Mouse (Mus musculus): ENCODE results near the gene Stat4. TPM values are rescaled to one million over a fixed set of nuclear protein-coding genes. Genes with fewer than 3 reads are reported as not detected.
"Not testable (repeated sequence)": the region's sequence is repeated elsewhere in the genome, so short reads cannot be mapped to it uniquely, and the experiment has no call there.

Gene Stat4
- polyA plus RNA-seq, 1 experiment = not detected

DNA sequence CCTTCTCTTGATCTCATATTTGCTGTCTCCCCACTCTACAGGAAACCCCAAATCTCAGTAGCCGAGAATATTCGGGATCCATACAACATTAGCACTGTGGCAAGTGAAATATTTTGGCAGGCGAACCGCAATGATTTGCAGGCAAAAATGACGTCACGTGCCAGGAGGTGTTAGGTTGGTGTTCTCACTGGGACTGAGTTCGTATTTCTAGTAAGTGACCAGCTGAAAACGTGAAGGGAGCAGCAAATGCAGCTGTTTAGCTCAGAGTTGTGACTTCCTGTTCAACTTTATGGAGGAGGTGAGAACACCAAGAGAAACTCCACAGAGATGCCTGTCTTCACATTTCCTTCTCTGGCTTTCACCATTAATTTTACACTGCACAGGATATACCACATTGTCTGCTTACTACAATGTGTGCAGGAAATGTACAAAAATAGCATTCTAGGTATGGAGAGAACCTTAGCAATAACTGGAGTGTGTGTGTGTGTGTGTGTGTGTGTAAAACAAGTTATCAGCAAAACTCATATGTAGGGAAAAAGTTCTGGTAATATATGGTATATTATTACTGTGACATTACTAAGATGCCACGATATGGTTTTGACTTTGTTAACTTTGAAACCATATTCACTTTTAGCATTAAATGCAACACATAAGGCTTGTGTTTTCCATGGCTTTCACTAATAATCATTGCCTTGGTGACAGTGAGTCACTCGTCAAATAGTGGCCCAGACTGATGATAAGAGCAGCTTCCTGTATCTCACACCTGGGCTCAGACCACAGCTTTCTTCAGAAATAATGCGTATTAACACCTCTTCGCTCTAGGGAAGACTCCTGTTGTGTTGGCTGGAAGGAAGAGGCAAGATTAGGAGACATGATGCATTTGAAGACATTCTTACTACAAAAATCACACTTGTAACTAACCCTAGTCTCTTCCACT is 48.1 kb downstream of the Stat4 start:
- H3ac ChIP-seq (ENCODE audit: control insufficient read depth, insufficient read length) = no peak overlapping the region
- TF ChIP-seq MAX (IDR thresholded peaks at IDR 0.05; ENCODE audit: low read depth) (no peak), CEBPB (IDR thresholded peaks at IDR 0.05; ENCODE audit: insufficient read depth, poor library complexity, severe bottlenecking) (no peak)
- no peaks in the 10 kb centered on the region for H3K79me2 ChIP-seq (ENCODE audit: control insufficient read depth, insufficient read depth)
- no peak overlapping the region for H3K4me3 ChIP-seq
- no peaks in the 10 kb centered on the region for H3K36me3 ChIP-seq (ENCODE audit: control insufficient read depth, insufficient read depth)
- H3K4me2 ChIP-seq (ENCODE audit: low read depth) = no peak overlapping the region
- no peaks in the 10 kb centered on the region for H3K27me3 ChIP-seq (ENCODE audit: control insufficient read depth, insufficient read depth, insufficient read length)

DNA sequence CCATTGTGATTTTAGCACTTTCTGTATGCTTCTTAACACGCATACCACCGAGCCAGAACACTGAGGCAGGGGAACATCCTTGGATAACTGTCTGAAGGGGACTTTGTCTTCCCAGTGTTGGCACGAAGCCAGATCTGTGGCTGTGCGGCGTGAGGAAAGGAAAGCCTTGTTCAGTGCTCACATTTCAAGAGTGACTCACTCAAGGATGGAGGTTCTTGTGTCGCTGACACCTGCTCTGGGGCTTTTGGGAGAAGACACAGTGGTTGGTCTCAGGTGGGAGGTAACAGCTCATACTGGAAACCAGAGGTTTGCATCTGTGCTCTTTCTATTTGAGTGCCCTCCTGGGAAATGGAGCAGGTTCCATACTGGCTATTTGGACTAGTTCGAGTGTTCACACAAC is 52.2 kb downstream of the Stat4 start:
- no peaks in the 10 kb centered on the region for H3K79me2 ChIP-seq (ENCODE audit: control insufficient read depth, insufficient read depth)
- H3K4me3 ChIP-seq = no peak overlapping the region
- H3K4me2 ChIP-seq (ENCODE audit: low read depth) = no peak overlapping the region
- no peaks in the 10 kb centered on the region for H3K27me3 ChIP-seq (ENCODE audit: control insufficient read depth, insufficient read depth, insufficient read length)
- no peaks in the 10 kb centered on the region for H3K36me3 ChIP-seq (ENCODE audit: control insufficient read depth, insufficient read depth)
- no peak overlapping the region for H3ac ChIP-seq (ENCODE audit: control insufficient read depth, insufficient read length)
- no peak for TF ChIP-seq CEBPB (IDR thresholded peaks at IDR 0.05; ENCODE audit: insufficient read depth, poor library complexity, severe bottlenecking)
- TF ChIP-seq E2F4 (IDR thresholded peaks at IDR 0.05; ENCODE audit: insufficient read depth) = no peak
- no peak for TF ChIP-seq TCF3 (IDR thresholded peaks at IDR 0.05; ENCODE audit: insufficient read length, low read depth)
- no peak for TF ChIP-seq REST (IDR thresholded peaks at IDR 0.05; ENCODE audit: insufficient read depth, insufficient read length)
- TF ChIP-seq TCF12 (IDR thresholded peaks at IDR 0.05; ENCODE audit: insufficient read depth, poor library complexity, severe bottlenecking) = no peak
- TF ChIP-seq MAX (IDR thresholded peaks at IDR 0.05; ENCODE audit: low read depth) = no peak
- TF ChIP-seq MYOD1 (IDR thresholded peaks at IDR 0.05; ENCODE audit: control insufficient read depth in 1 of 3, insufficient read length in 2 of 3, low read depth in 2 of 3) = no peak
- no peak for TF ChIP-seq MYOG (IDR thresholded peaks at IDR 0.05; ENCODE audit: control insufficient read depth in 1 of 3, insufficient read depth in 1 of 3, insufficient read length in 2 of 3, low read depth in 2 of 3)
- TF ChIP-seq POLR2AphosphoS2 (IDR thresholded peaks at IDR 0.05; ENCODE audit: insufficient read length, low read depth) = no peak
- no peak for TF ChIP-seq SRF (IDR thresholded peaks at IDR 0.05; ENCODE audit: control insufficient read depth, insufficient read length, low read depth)
- no peak for TF ChIP-seq POLR2A (IDR thresholded peaks at IDR 0.05; ENCODE audit: insufficient read length, low read depth)

DNA sequence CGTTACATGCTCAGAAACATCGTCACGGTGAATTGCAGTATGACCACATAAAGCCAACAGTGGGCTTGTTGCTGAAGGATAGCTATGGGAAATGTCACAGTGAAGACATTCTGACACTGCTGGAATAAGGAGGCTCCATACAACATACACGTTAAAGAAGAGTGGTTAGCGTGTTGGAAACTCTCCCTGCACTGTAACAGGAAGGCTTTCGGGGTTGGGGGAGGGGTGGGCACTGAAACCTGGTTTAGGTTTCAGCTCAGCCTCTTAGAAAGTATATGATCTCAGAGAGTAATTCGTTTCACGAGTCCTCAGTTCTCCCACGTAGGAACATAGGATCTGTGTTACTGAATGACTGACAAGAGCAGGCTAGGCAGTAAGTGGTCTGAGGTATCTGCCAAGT is 52.7 kb downstream of the Stat4 start:
- Histone ChIP-seq H3ac (ENCODE audit: control insufficient read depth, insufficient read length) (no peak overlapping the region), H3K79me2 (ENCODE audit: control insufficient read depth, insufficient read depth) (no peaks in the 10 kb centered on the region), H3K4me2 (ENCODE audit: low read depth) (no peak overlapping the region), H3K27me3 (ENCODE audit: control insufficient read depth, insufficient read depth, insufficient read length) (no peaks in the 10 kb centered on the region), H3K36me3 (ENCODE audit: control insufficient read depth, insufficient read depth) (no peaks in the 10 kb centered on the region), H3K4me3 (no peak overlapping the region)
- no peak for TF ChIP-seq REST (IDR thresholded peaks at IDR 0.05; ENCODE audit: insufficient read depth, insufficient read length)
- TF ChIP-seq SRF (IDR thresholded peaks at IDR 0.05; ENCODE audit: control insufficient read depth, insufficient read length, low read depth) = no peak
- no peak for TF ChIP-seq CEBPB (IDR thresholded peaks at IDR 0.05; ENCODE audit: insufficient read depth, poor library complexity, severe bottlenecking)
- TF ChIP-seq TCF12 (IDR thresholded peaks at IDR 0.05; ENCODE audit: insufficient read depth, poor library complexity, severe bottlenecking) = no peak
- TF ChIP-seq MYOD1 (IDR thresholded peaks at IDR 0.05; ENCODE audit: control insufficient read depth in 1 of 3, insufficient read length in 2 of 3, low read depth in 2 of 3) = no peak
- no peak for TF ChIP-seq POLR2A (IDR thresholded peaks at IDR 0.05; ENCODE audit: insufficient read length, low read depth)
- TF ChIP-seq MYOG (IDR thresholded peaks at IDR 0.05; ENCODE audit: control insufficient read depth in 1 of 3, insufficient read depth in 1 of 3, insufficient read length in 2 of 3, low read depth in 2 of 3) = no peak
- no peak for TF ChIP-seq E2F4 (IDR thresholded peaks at IDR 0.05; ENCODE audit: insufficient read depth)
- TF ChIP-seq USF1 (IDR thresholded peaks at IDR 0.05; ENCODE audit: low read depth) = no peak
- no peak for TF ChIP-seq TCF3 (IDR thresholded peaks at IDR 0.05; ENCODE audit: insufficient read length, low read depth)
- TF ChIP-seq POLR2AphosphoS2 (IDR thresholded peaks at IDR 0.05; ENCODE audit: insufficient read length, low read depth) = no peak
- TF ChIP-seq MAX (IDR thresholded peaks at IDR 0.05; ENCODE audit: low read depth) = no peak

DNA sequence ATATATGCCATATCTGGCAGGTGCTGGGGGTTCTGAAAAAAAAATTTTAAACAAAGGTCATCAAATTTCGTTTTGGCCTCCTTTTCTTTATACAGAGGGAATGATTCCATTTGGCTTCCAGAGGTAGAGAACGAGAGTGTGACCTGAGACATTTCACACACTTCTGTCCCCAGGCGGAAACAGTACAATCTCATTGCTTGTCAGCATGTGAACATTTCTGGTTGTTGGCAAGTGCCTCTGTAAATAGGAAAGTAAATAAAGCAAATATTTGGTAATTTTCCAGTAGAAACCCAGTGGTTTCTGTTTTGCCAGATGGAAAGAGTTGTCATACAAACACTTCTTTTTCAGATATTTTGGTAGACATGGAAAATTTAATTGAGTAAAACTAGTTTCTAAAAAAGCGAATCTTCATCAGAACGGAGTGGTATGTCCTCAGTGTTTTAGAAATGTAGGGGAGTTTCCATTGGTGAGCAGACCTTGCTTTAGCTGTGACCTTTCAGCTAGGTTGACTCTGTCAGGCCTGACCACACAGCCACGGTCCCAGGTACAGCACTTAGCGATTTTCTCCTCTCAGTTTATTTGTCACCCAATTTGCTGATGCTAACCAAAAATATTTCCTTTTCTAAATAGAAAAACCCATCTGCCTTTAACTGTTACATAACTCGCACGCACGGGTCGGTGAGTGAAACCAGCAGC is 53.6 kb downstream of the Stat4 start:
- Histone ChIP-seq H3K27me3 (ENCODE audit: control insufficient read depth, insufficient read depth, insufficient read length) (no peaks in the 10 kb centered on the region), H3K4me2 (ENCODE audit: low read depth) (no peak overlapping the region), H3K4me3 (no peak overlapping the region), H3K79me2 (ENCODE audit: control insufficient read depth, insufficient read depth) (no peaks in the 10 kb centered on the region), H3K36me3 (ENCODE audit: control insufficient read depth, insufficient read depth) (no peaks in the 10 kb centered on the region), H3ac (ENCODE audit: control insufficient read depth, insufficient read length) (no peak overlapping the region)
- TF ChIP-seq CEBPB (IDR thresholded peaks at IDR 0.05; ENCODE audit: insufficient read depth, poor library complexity, severe bottlenecking) (no peak), MYOG (IDR thresholded peaks at IDR 0.05; ENCODE audit: control insufficient read depth in 1 of 3, insufficient read depth in 1 of 3, insufficient read length in 2 of 3, low read depth in 2 of 3) (no peak), REST (IDR thresholded peaks at IDR 0.05; ENCODE audit: insufficient read depth, insufficient read length) (no peak), POLR2A (IDR thresholded peaks at IDR 0.05; ENCODE audit: insufficient read length, low read depth) (no peak)

DNA sequence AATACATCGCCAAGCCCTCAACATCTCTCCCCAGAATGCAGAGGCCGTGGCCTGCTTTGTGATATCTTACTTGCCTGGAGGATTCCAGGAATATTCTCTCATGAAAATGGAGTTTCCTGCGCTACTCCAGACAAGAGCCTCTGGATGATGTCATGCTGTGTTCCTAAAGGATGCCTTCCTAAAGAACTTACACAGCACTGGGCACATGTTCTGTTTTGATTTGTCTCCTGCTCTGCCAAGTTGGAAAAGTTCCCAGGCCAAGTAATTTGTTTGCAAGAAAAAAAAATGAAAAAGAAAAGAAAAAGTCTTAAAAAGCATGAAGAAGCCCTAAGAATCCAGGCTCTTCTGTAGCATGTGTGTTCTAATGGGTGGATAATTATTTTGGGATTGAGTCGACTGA is 56.2 kb downstream of the Stat4 start:
- no peaks in the 10 kb centered on the region for H3K27me3 ChIP-seq (ENCODE audit: control insufficient read depth, insufficient read depth, insufficient read length)
- H3K36me3 ChIP-seq (ENCODE audit: control insufficient read depth, insufficient read depth) = no peaks in the 10 kb centered on the region
- no peak overlapping the region for H3ac ChIP-seq (ENCODE audit: control insufficient read depth, insufficient read length)
- no peak overlapping the region for H3K4me3 ChIP-seq
- TF ChIP-seq MYOG (IDR thresholded peaks at IDR 0.05; ENCODE audit: control insufficient read depth in 1 of 3, insufficient read depth in 1 of 3, insufficient read length in 2 of 3, low read depth in 2 of 3) = no peak
- H3K4me2 ChIP-seq (ENCODE audit: low read depth) = no peak overlapping the region
- H3K79me2 ChIP-seq (ENCODE audit: control insufficient read depth, insufficient read depth) = no peaks in the 10 kb centered on the region

DNA sequence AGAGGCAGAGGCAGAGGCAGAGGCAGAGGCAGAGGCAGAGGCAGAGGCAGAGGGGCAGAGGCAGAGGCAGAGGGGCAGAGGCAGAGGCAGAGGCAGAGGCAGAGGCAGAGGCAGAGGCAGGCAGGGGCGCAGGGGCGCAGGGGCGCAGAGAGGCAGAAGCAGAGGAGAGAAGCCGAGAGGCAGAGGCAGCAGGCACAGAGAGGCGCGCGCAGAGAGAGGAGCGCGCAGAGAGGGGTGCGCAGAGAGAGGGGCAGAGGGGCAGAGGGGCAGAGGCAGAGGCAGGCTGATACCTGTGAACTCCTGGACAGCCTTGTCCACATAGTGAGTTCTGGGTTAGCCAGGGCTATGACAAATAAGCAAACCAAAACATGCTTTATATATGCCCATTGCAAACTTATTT is 59.9 kb downstream of the Stat4 start:
- H3K36me3 ChIP-seq (ENCODE audit: control insufficient read depth, insufficient read depth); H3ac ChIP-seq (ENCODE audit: control insufficient read depth, insufficient read length); H3K27me3 ChIP-seq (ENCODE audit: control insufficient read depth, insufficient read depth, insufficient read length); H3K4me3 ChIP-seq; H3K4me2 ChIP-seq (ENCODE audit: low read depth); H3K79me2 ChIP-seq (ENCODE audit: control insufficient read depth, insufficient read depth): not testable (repeated sequence)

Measured in myocyte (in vitro differentiated cells).